Mouse (Mus musculus): ENCODE results near the gene Gabarapl2.

GRCm38 (mm10) chr8:111968991-111969390, 28.5 kb downstream of the Gabarapl2 start:
- TF ChIP-seq CTCF (IDR thresholded peaks at IDR 0.05) (no peak), POLR2A (IDR thresholded peaks at IDR 0.05; ENCODE audit: insufficient read depth, low read depth, low read length) (no peak), EP300 (IDR thresholded peaks at IDR 0.05; ENCODE audit: insufficient read depth, low read depth, low read length) (no peak)

All from heart, adult 2 months (tissue).